Mouse (Mus musculus) hindbrain, embryonic 13.5 days (tissue): ENCODE results near the gene Zmiz1. TPM values are rescaled to one million over a fixed set of nuclear protein-coding genes. Genes with fewer than 3 reads are reported as not detected.
A peak's percentile ranks its signal among the peaks of the same experiment; 100 is the strongest.

Experiments
- ATAC-seq: fragments of 200-750 bp; cut with Nextera tagmentation; 2 replicates; pipeline ENCODE4 v1.8.0; 2017; ENCODE audit warnings: moderate TSS enrichment; ENCODE audit not compliant: low FRiP score
- H3K27ac ChIP-seq: fragments of 300-500 bp; sonication (generic); 2 replicates; pipeline ENCODE4 v1.5.1; 2015; ENCODE audit warnings: inconsistent platforms, mild to moderate bottlenecking, moderate library complexity
- H3K27me3 ChIP-seq: fragments of 300-500 bp; sonication (generic); 2 replicates; pipeline ENCODE4 v1.6.1; 2015; ENCODE audit warnings: mild to moderate bottlenecking, inconsistent platforms
- H3K36me3 ChIP-seq: fragments of 300-500 bp; sonication (generic); 2 replicates; pipeline ENCODE4 v1.6.1; 2015; ENCODE audit warnings: mild to moderate bottlenecking, inconsistent platforms
- H3K4me1 ChIP-seq: fragments of 300-500 bp; sonication (generic); replicated peaks from 2 replicates; pipeline ENCODE4 v1.6.1; 2015; ENCODE audit warnings: inconsistent platforms
- H3K4me2 ChIP-seq: fragments of 300-500 bp; sonication (generic); 2 replicates; pipeline ENCODE4 v1.6.1; 2015; ENCODE audit warnings: inconsistent platforms, mild to moderate bottlenecking, moderate library complexity
- H3K4me3 ChIP-seq: fragments of 300-500 bp; sonication (generic); 2 replicates; pipeline ENCODE4 v1.5.1; 2015; ENCODE audit warnings: mild to moderate bottlenecking, inconsistent platforms
- H3K9ac ChIP-seq: fragments of 300-500 bp; sonication (generic); 2 replicates; pipeline ENCODE4 v1.6.1; 2015; ENCODE audit warnings: mild to moderate bottlenecking, inconsistent platforms
- H3K9me3 ChIP-seq: fragments of 300-500 bp; sonication (generic); 2 replicates; pipeline ENCODE4 v1.6.1; 2016; ENCODE audit warnings: inconsistent platforms
- WGBS: fragments of 180-500 bp; shearing (Covaris S2); methylation state at CpG from one replicate; pipeline ENCODE4 v1.1.7; 2015; 5-methylcytosine and 5-hydroxymethylcytosine counted together
- polyA plus RNA-seq: library from polyadenylated mRNA; unstranded; fragments of >200 nt; fragmentation: Nextera tagmentation; extraction: Ambion mirVana; gene quantifications from 2 replicates; pipeline ENCODE4 v1.2.1, GENCODE M21; 2015

Zmiz1 gene
- polyA plus RNA-seq, 1 experiment from 2014 or later, result 58.5 TPM

- H3K4me1 ChIP-seq, result peaks cover 100% of the 10 kb centered on the region
- no peak overlapping the region for H3K4me2 ChIP-seq
- no peaks in the 10 kb centered on the region for H3K27me3 ChIP-seq
- H3K4me3 ChIP-seq, result no peak overlapping the region
- peak; percentile 44; the same call in 1 of the 2 replicates for ATAC-seq
- H3K9ac ChIP-seq, result 0 out of 2 replicates have a peak overlapping the region, but pooled peaks have one; percentile 29
- 0 out of 2 replicates have a peak, but pooled peaks cover 3% of the 10 kb centered on the region for H3K36me3 ChIP-seq
- peak overlapping the region; percentile 82 for H3K27ac ChIP-seq
- H3K9me3 ChIP-seq, result no peaks in the 10 kb centered on the region
- 40% methylated on average over 9 of the region's 9 CpGs for WGBS
These were observed 19.8 kb downstream of the Zmiz1 start for GRCm38 (mm10) chr14:25478755-25479154.

- peaks cover 100% of the 10 kb centered on the region for H3K4me1 ChIP-seq
- 0 out of 2 replicates have a peak, but pooled peaks cover 3% of the 10 kb centered on the region for H3K36me3 ChIP-seq
- no peaks in the 10 kb centered on the region for H3K9me3 ChIP-seq
- peak overlapping the region; percentile 82 for H3K27ac ChIP-seq
- H3K9ac ChIP-seq, result peak overlapping the region; percentile 39
- no peaks in the 10 kb centered on the region for H3K27me3 ChIP-seq
- H3K4me3 ChIP-seq, result no peak overlapping the region
- no peak overlapping the region for H3K4me2 ChIP-seq
- ATAC-seq, result no peak
- WGBS, result 60% methylated on average over 3 of the region's 3 CpGs
These were observed 20.9 kb downstream of the Zmiz1 start for GRCm38 (mm10) chr14:25479841-25480252.

GRCm38 (mm10) chr14:25480443-25480842 lies 21.5 kb downstream of the Zmiz1 start:
- Histone ChIP-seq H3K27ac (peak overlapping the region; percentile 82), H3K9me3 (no peaks in the 10 kb centered on the region), H3K4me2 (no peak overlapping the region), H3K27me3 (no peaks in the 10 kb centered on the region), H3K4me3 (no peak overlapping the region), H3K36me3 (0 out of 2 replicates have a peak, but pooled peaks cover 3% of the 10 kb centered on the region), H3K4me1 (peaks cover 100% of the 10 kb centered on the region), H3K9ac (peak overlapping the region; percentile 56; the same call in 1 of the 2 replicates)
- WGBS, result 83% methylated on average over 4 of the region's 4 CpGs
- no peak for ATAC-seq

GRCm38 (mm10) chr14:25480916-25481666 lies 22.1 kb downstream of the Zmiz1 start:
- peak overlapping the region; percentile 56 for H3K9ac ChIP-seq
- 54% methylated on average over 20 of the region's 20 CpGs for WGBS
- H3K27me3 ChIP-seq, result no peaks in the 10 kb centered on the region
- ATAC-seq, result no peak
- H3K27ac ChIP-seq, result peak overlapping the region; percentile 82
- peak overlapping the region; percentile 15; the same call in 1 of the 2 replicates for H3K4me2 ChIP-seq
- no peak overlapping the region for H3K4me3 ChIP-seq
- no peaks in the 10 kb centered on the region for H3K9me3 ChIP-seq
- H3K4me1 ChIP-seq, result peaks cover 100% of the 10 kb centered on the region
- 0 out of 2 replicates have a peak, but pooled peaks cover 2% of the 10 kb centered on the region for H3K36me3 ChIP-seq

GRCm38 (mm10) chr14:25481667-25482331 lies 22.8 kb downstream of the Zmiz1 start:
- Histone ChIP-seq H3K4me1 (peaks cover 100% of the 10 kb centered on the region), H3K4me2 (no peak overlapping the region), H3K36me3 (no peaks in the 10 kb centered on the region), H3K9ac (peak overlapping the region; percentile 56), H3K9me3 (no peaks in the 10 kb centered on the region), H3K27me3 (no peaks in the 10 kb centered on the region), H3K27ac (peak overlapping the region; percentile 82), H3K4me3 (no peak overlapping the region)
- ATAC-seq, result no peak
- WGBS, result 82% methylated on average over 11 of the region's 11 CpGs

GRCm38 (mm10) chr14:25482404-25482803 lies 23.4 kb downstream of the Zmiz1 start:
- no peaks in the 10 kb centered on the region for H3K36me3 ChIP-seq
- no peak overlapping the region for H3K4me2 ChIP-seq
- H3K4me3 ChIP-seq, result no peak overlapping the region
- ATAC-seq, result no peak
- WGBS, result 42% methylated on average over 5 of the region's 5 CpGs
- H3K9me3 ChIP-seq, result no peaks in the 10 kb centered on the region
- 0 out of 2 replicates have a peak overlapping the region, but pooled peaks have one; percentile 36 for H3K27ac ChIP-seq
- no peaks in the 10 kb centered on the region for H3K27me3 ChIP-seq
- peaks cover 100% of the 10 kb centered on the region for H3K4me1 ChIP-seq
- no peak overlapping the region for H3K9ac ChIP-seq

GRCm38 (mm10) chr14:25483285-25483684 lies 24.3 kb downstream of the Zmiz1 start:
- no peak for ATAC-seq

GRCm38 (mm10) chr14:25484049-25484448 lies 25.1 kb downstream of the Zmiz1 start:
- Histone ChIP-seq H3K27me3 (no peaks in the 10 kb centered on the region), H3K4me2 (0 out of 2 replicates have a peak overlapping the region, but pooled peaks have one; percentile 8), H3K4me1 (peaks cover 100% of the 10 kb centered on the region), H3K9ac (peak overlapping the region; percentile 24; the same call in 1 of the 2 replicates), H3K27ac (peak overlapping the region; percentile 71), H3K36me3 (no peaks in the 10 kb centered on the region), H3K4me3 (no peak overlapping the region), H3K9me3 (no peaks in the 10 kb centered on the region)
- WGBS, result 47% methylated on average over 5 of the region's 5 CpGs
- ATAC-seq, result no peak

More at GRCm38 (mm10) chr14:25483285-25483684, 24.3 kb downstream of the Zmiz1 start:
- Histone ChIP-seq H3K36me3 (no peaks in the 10 kb centered on the region), H3K9me3 (no peaks in the 10 kb centered on the region), H3K4me2 (no peak overlapping the region), H3K27me3 (no peaks in the 10 kb centered on the region), H3K4me3 (no peak overlapping the region), H3K4me1 (peaks cover 100% of the 10 kb centered on the region), H3K27ac (peak overlapping the region; percentile 71; the same call in 1 of the 2 replicates), H3K9ac (no peak overlapping the region)
- 89% methylated on average over 2 of the region's 2 CpGs for WGBS

GRCm38 (mm10) chr14:25486220-25486619 lies 27.2 kb downstream of the Zmiz1 start:
- H3K4me3 ChIP-seq, result no peak overlapping the region
- no peaks in the 10 kb centered on the region for H3K9me3 ChIP-seq
- no peak for ATAC-seq
- 88% methylated on average over 2 of the region's 2 CpGs for WGBS
- H3K36me3 ChIP-seq, result no peaks in the 10 kb centered on the region
- no peak overlapping the region for H3K4me2 ChIP-seq
- H3K27ac ChIP-seq, result peak overlapping the region; percentile 69; the same call in 1 of the 2 replicates
- H3K27me3 ChIP-seq, result no peaks in the 10 kb centered on the region
- H3K4me1 ChIP-seq, result peaks cover 99% of the 10 kb centered on the region
- peak overlapping the region; percentile 43; the same call in 1 of the 2 replicates for H3K9ac ChIP-seq

GRCm38 (mm10) chr14:25486742-25487469 lies 27.9 kb downstream of the Zmiz1 start:
- WGBS, result 70% methylated on average over 9 of the region's 9 CpGs
- H3K27ac ChIP-seq, result peak overlapping the region; percentile 69; the same call in 1 of the 2 replicates
- 0 out of 2 replicates have a peak, but pooled peaks have one; percentile 16 for ATAC-seq

GRCm38 (mm10) chr14:25487470-25487955 lies 28.5 kb downstream of the Zmiz1 start:
- H3K9ac ChIP-seq, result peak overlapping the region; percentile 43
- ATAC-seq, result no peak

More at GRCm38 (mm10) chr14:25486742-25487469, 27.9 kb downstream of the Zmiz1 start:
- peak overlapping the region; percentile 43 for H3K9ac ChIP-seq
- no peaks in the 10 kb centered on the region for H3K36me3 ChIP-seq
- H3K27me3 ChIP-seq, result no peaks in the 10 kb centered on the region
- H3K9me3 ChIP-seq, result no peaks in the 10 kb centered on the region
- H3K4me1 ChIP-seq, result peaks cover 99% of the 10 kb centered on the region
- H3K4me2 ChIP-seq, result no peak overlapping the region
- H3K4me3 ChIP-seq, result no peak overlapping the region

More at GRCm38 (mm10) chr14:25487470-25487955, 28.5 kb downstream of the Zmiz1 start:
- Histone ChIP-seq H3K27me3 (no peaks in the 10 kb centered on the region), H3K9me3 (no peaks in the 10 kb centered on the region), H3K4me3 (no peak overlapping the region), H3K27ac (peak overlapping the region; percentile 69), H3K36me3 (no peaks in the 10 kb centered on the region), H3K4me2 (no peak overlapping the region), H3K4me1 (peaks cover 99% of the 10 kb centered on the region)
- 68% methylated on average over 7 of the region's 7 CpGs for WGBS
